Mouse (Mus musculus) A20 (cell line): Measurements from ENCODE around the gene Gm6588.
"Not testable (repeated sequence)": the region's sequence is repeated elsewhere in the genome, so short reads cannot be mapped to it uniquely, and the experiment has no call there.

Experiments
- DNase-seq: peaks from one replicate; pipeline ENCODE4 v3.0.0-alpha.2; 2011; ENCODE audit warnings: low read depth, low spot score

The Gm6588 gene

DNA sequence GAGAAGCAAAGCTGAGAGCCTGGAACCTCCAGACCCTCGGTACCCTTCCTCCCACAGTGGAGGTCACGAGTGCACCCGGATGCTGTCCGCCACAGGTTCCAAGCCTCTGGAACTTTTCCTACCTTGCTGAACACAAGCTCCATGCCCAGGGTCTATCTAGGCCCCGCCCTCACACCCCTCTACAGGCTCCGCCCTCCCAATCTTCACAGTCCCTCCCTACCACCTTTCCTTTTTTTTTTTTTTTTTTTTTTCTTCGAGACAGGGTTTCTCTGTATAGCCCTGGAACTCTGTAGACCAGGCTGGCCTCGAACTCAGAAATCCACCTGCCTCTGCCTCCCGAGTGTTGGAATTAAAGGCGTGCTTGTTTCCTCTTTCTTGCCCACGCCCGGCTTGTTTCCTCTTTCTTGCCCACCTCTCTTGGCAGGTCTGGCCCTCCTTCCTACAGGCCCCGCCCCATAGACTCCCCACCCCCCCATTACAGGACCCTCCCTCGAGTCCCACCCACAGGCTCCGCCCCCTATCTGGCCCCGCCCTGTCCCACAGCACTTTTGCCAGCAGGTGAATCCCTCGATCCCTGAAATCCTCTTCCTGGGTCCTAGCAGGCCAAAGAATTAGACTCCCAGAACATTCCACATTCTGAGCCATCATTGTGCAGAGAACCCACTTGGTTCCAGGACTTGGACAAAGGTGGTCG lies at the start of gene Gm6588:
Gene Gm6588 (plus strand): TSS at position 680 of the 694 bp plus-strand sequence.
- DNase-seq = no peak

GRCm38 (mm10) chr5:112402437-112402836 lies 46.8 kb upstream of the Gm6588 start:
- no peak for DNase-seq

GRCm38 (mm10) chr5:112406017-112406416 lies 43.2 kb upstream of the Gm6588 start:
- no peak for DNase-seq

DNA sequence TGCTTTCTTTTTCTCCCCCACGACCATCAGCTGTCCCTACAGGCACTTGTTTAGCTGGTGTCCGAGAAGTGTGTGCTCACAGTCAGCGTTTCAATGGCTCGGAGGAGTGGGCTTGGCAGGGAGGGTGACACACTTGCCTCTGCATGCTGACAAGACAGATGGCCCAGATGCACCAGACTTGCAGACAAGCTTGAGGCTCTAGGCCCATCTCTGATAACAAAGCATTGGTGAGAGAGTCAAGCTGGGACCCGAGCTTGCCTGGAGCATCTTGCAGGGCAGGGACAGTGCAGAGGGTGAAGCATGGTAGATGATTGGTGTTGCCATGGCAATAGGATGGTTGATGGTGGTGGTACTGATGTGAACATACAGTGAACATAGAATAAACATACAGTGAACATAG lies 40.0 kb upstream of the Gm6588 start:
- DNase-seq = no peak

GRCm38 (mm10) chr5:112411072-112411471 lies 38.2 kb upstream of the Gm6588 start:
- DNase-seq = no peak

DNA sequence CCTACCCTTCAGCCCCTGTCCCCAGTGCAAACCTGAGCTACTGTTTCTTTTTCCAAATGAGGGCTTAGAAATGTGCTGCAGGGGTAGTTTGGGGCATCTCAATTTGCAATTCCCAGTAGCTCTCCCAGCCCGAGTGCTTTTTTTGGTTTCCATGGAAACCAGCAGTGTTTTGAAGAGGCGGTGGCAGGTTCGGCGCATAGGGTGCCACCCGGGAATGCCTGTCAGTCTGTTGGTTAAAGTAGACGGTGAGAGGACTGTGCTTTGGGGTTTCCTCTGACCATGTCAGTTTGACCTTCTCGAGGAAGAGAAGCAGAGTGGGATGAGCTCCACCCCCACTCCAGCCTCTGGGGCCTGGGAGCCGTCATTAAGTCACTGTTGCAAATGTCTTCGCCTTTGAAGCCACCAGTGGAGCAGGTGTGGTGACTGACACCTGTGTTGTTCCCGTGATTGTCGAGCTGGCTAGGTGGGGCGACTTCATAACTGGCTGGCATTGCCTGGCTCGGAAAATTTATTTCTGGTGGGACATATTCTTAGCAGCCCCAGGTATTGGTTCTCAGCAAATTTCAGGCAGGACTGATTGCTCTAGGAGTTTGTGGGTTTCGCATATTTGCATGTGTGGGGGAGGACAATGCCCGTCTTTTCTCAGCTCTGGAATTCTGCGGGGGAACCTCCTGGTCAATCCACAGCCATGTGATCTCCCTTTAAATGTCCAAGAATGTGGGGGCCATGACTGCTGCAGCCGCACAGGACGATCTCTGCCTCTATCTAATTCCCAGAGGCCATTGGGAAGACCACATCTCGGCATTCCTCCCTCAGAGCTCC lies 37.5 kb upstream of the Gm6588 start:
- no peak for DNase-seq

DNA sequence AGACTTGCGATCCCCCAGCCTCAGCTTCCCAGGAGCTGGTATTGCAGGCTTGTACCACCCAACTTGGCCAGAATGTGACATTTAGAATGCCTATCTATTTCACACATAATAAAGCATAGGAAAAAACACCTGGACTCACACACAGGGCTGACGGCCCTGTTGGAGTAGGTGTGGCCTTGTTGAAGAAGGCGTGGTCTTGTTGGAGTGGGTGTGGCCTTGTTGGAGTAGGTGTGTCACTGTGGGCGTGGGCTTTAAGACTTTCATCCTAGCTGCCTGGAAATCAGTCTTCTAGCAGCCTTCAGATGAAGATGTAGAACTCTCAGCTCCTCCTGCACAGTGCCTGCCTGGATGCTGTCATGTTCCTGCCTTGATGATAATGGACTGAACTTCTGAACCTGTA lies 36.4 kb upstream of the Gm6588 start:
- not testable (repeated sequence) for DNase-seq

- no peak for DNase-seq
Measured at GRCm38 (mm10) chr5:112416673-112417072, 32.6 kb upstream of the Gm6588 start.

DNA sequence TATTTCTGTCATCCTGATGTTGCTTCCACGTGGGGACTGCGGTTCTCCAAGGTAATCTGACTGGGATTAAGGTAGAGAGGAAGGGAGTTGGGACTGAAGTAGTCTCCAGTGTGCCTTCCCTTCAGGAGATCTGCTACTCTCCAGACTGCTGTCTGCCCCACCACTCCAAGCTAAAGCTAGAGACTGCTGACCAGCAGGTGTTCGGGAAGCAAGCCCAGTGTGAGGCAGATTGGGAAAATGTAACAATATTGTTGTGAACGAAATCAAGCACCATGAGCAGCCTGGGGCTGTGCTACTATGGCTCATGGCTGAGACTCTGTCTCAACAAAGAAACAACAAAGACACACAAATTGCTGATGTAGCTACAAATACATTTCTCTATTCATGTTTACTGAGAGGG lies 31.2 kb upstream of the Gm6588 start:
- DNase-seq = no peak

DNA sequence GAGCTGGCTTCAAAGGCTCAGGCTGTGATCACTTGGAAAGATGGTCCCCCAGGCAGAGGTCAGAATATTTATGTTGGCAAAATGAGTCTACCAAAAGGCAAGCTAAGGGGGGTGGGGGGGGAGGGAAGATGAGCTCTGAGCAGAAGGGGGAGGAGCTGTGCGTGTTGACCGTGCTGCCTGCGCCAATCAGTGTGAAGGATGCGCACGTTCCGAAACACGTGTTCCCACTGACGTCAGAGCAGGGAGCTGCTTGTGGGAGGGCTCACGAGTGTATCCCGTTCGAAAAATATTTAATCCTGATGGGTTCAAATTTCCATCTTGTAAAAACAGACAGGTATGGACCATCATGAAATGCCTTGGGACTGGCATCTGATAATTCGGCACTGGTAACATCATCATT lies 29.7 kb upstream of the Gm6588 start:
- DNase-seq = no peak

GRCm38 (mm10) chr5:112426635-112427034 lies 22.6 kb upstream of the Gm6588 start:
- peak; percentile 58 for DNase-seq

GRCm38 (mm10) chr5:112427283-112427682 lies 21.9 kb upstream of the Gm6588 start:
- DNase-seq = peak; percentile 64

GRCm38 (mm10) chr5:112428944-112429343 lies 20.3 kb upstream of the Gm6588 start:
- DNase-seq = peak; percentile 55

DNA sequence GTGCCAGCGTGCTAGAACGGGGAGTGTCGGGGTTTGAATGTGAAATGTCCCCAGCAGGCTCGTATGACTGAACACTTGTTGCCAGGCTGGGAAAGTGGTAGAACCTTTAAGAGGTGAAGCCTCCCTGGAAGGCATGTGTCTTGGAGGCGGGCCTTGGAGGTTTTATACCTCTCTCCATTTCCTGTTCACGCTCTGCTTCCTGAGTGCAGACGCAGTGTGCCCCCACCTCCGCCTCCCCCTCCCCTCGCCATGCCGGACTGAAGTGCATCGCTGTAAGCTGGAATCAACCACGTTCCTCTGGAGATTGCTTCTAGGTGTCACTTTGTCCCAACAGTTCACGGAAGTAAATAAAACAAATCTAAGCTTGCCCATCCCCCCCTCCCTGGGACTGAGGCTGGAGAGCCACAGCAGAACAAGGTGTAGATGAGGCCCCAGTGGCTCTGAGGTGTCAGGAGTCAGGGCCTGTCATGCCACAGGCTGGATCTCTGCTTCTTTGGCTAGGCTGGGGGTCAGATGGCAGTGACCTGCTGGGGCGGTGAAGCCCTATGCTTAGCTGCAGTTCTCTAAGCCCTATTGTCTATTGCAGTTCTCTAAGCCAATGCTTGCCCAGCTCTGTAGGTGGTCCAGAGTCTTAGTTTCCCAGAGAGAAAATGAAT lies 18.0 kb upstream of the Gm6588 start:
- DNase-seq = no peak

- no peak for DNase-seq
Measured at GRCm38 (mm10) chr5:112432033-112432432, 17.2 kb upstream of the Gm6588 start.

GRCm38 (mm10) chr5:112433004-112433403 lies 16.2 kb upstream of the Gm6588 start:
- peak; percentile 58 for DNase-seq

DNA sequence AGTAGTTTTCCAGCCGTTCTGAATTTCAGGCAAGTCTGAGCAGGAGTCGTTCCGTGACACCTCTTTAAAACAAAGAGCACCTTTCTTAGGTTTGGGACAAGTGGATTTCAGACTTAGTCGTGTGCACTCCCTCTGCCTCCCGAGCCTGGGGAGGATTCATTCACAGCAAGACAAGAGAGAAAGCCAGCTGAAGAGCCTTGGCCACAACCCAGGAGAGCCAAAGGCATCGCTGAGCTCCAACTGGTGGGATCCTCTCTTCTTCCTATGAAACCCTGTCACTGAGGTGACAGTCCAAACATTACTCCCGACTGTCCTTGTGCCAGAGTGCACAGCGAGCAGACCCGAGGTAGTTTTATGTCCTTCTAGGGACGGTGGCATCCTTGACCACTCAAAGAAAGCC lies 10.7 kb upstream of the Gm6588 start:
- DNase-seq = no peak

DNA sequence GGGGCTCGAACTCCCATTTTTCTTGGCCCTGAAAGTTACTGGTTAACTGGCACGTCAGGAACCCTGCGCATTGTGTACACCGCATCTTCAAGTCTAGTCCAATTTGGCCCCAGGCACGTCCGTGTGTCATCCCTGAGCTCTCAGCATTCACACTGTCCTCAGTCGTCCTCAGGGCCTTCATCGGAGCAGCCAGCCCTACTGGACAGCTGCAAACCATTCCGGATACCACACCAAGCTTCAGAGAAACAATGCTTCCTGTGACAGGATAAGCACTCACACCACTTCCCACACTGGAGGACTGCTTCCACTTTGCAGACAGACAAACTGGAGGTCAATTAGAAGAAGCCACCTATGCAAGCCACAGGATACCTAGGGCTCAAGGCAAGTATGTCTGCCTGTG lies 3.9 kb downstream of the Gm6588 start:
- no peak for DNase-seq

- no peak for DNase-seq
Measured at GRCm38 (mm10) chr5:112454966-112455555, 5.8 kb downstream of the Gm6588 start.

DNA sequence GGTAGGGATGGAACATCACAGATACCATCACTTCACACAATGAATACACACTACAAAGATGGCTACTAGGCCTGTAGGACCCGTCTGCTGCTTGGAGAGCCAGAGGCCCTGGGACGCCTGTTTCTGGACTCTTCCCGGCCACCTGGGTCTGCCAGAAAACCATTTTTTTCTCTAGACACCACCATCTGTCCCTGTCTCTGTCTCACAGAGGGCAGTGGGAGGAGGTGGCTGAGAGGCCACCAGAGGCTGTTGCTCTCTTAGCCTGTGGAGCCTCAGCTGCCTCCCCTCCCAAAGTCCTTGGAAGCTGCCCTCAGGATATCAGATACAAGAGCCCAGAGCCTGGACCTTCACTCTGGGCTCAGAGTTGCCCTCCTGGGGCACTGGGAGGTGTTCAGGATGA lies 10.7 kb downstream of the Gm6588 start:
- no peak for DNase-seq

GRCm38 (mm10) chr5:112466331-112466730 lies 17.1 kb downstream of the Gm6588 start:
- no peak for DNase-seq

- DNase-seq = no peak
Measured at GRCm38 (mm10) chr5:112468986-112469581, 19.9 kb downstream of the Gm6588 start.
